Mouse (Mus musculus): Measurements from ENCODE around the gene Fbxo24.
A peak's percentile ranks its signal among the peaks of the same experiment; 100 is the strongest.

Fbxo24 gene

DNA sequence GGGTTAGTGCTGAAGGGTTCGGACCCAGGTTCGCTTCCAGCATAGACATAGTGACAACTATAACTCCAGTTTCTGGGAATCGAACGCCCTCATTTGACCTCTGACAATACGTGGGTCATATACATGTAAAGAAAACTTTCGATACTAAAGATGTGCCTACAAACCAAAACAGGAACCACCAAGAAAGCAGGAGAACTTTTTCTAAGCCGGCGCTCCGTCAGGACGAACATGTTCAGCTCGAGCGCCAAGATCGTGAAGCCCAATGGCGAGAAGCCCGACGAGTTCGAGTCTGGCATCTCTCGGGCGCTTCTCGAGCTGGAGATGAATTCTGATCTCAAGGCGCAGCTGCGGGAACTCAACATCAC is 27.5 kb downstream of the Fbxo24 start:
- DNase-seq (ENCODE audit: low read depth, low spot score): no peak

GRCm38 (mm10) chr5:137600619-137601364 is 28.0 kb downstream of the Fbxo24 start, which contains the start of gene Mospd3:
Mospd3 (minus strand) TSS chr5:137601058.
- DNase-seq (ENCODE audit: low read depth, low spot score): peak; percentile 99

DNA sequence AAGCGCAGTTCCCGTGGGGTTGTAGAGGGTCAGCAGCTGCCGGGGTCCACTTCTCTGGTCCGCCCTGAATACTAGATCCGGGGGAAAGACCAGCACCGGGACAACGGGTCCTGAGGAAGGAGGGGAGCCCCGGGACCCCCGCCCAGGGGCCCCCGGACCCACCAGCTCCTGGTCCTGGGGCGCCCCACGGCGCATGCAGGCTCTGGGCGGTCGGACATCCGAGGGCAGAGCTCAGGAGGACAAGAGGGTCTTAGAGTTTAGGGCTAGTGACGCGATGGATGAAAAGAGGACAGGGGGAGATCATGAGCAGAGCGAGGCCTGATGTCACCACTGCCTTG is 28.6 kb downstream of the Fbxo24 start:
- DNase-seq (ENCODE audit: low read depth, low spot score): no peak

DNA sequence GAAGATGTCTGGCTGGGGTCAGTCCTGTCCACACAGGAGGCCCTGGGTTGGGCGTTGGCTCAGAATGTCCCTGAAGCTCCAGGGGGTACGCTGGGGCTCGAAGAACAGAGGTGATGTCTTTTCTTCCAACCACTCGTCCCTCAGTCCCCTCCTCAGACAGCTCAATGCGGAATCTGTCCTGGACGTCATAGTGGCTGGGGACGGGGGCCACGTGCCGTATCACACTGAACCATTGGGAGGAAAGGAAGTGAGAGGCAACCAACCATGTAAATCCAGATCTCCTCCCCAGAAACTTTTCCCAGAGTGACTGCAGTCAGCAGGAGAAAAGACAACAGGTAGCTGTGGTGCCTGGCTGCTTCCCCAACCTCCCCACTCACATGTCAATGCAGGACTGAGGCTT is 29.2 kb downstream of the Fbxo24 start:
- DNase-seq (ENCODE audit: low read depth, low spot score): no peak

DNA sequence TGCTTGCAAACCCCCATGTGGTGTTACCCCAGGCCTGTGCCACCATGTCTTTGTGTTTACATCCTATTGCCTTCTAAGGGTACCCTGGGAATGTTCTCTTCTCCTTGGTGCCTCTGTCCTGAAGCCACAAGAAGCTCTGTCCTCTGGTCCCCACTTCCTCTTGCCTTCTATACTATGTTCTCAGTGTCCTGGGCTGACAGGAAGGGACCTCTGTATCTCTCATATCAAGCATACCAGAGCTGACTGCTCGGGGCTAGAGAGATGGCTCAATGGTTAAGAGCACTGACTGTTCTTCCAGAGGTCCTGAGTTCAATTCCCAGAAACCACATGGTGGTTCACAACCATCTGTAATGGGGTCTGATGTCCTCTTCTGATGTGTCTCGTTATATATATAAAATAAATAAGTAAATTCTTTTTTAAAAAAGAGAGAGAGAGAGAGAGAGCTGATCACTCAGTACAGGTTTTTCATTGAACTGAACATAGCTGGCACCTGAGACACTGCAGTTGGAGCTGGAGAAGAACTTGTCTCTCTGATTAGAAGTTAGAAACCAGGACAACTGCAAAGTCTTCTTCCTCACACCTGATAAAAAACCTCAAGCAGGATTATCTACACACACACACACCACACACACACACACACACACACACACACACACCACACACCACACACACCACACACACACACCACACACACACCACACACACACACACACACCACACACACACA is 30.5 kb downstream of the Fbxo24 start:
- DNase-seq (ENCODE audit: low read depth, low spot score): no peak

DNA sequence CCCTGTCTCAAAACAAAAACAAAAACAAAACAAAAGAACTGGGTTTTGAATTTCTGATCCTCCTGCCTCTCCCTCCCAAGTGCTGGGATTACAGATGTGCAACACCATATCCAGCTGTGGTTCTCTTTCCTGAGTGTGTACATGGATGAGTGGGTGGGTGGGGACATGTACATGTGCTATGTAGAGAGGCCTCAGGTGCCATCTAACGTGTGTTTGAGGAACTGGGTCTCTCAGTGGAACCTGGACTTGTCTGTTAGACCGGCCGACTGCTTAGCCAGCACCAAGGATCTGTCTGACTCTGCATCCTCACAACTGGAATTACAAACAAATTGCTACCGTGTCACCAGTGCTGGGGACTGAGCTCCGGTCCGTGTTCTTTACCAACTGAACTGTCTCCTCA is 31.2 kb downstream of the Fbxo24 start:
- peak; percentile 72 for DNase-seq (ENCODE audit: low read depth, low spot score)

GRCm38 (mm10) chr5:137596601-137597261 is 32.1 kb downstream of the Fbxo24 start:
- DNase-seq (ENCODE audit: low read depth, low spot score): peak; percentile 88

DNA sequence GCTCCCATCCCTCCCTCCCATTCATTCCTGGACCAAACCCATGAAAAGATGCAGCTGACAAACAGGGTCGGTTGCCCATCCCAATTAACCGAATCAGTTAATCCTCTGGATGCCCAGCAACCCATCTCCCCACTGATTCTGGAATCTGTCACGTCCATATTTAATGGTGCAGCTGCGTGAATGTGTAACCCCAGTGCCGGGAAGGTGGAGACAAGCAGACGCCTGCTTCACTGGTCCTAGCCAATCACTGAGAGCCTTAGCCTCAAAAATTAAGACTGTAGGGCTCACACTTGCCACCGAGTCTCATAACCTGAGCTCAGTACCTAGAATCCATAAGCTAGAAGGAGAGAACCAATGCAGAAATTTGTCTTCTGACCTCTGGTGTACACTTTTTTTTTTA is 32.9 kb downstream of the Fbxo24 start:
- peak; percentile 70 for DNase-seq (ENCODE audit: low read depth, low spot score)

DNA sequence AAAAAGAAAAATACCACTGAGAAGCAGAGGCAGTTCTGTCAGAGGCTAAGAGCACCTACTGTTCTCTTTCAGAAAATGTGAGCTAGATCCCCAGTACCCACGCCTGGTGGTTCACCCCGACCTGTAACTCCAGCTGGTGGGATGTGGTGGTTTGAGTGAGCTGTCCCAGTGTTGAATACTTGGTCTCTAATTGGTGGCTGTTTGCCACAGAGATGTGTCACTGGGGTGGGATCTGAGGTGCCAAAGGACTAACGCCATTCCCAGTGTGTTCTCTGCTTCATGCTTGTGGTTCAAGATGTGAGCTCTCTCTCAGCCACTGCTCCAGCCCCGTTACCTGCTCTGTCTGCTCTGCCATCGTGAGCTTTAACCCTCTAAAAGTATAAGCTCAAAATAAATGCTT is 38.3 kb downstream of the Fbxo24 start:
- no peak for DNase-seq (ENCODE audit: low read depth, low spot score)

DNA sequence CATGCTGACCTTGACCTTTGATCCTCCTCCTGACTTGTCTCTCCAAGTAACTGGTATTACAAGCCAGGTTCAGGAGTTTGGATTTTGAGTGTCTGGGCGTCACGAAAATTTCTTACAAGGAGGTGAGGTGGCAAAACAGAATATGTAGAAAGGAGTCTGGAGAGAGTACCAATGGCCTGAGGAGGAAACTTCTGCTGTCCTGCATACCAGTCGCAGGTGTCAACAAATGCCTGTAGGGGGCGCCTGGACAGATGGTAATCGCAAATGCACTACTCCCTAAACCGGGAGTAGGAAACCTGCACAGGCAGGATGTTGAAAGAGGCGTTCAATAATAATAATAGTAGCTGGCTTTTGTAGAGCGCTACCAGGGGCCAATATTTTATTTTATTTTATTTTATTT is 43.8 kb downstream of the Fbxo24 start:
- peak; percentile 61 for DNase-seq (ENCODE audit: low read depth, low spot score)

DNA sequence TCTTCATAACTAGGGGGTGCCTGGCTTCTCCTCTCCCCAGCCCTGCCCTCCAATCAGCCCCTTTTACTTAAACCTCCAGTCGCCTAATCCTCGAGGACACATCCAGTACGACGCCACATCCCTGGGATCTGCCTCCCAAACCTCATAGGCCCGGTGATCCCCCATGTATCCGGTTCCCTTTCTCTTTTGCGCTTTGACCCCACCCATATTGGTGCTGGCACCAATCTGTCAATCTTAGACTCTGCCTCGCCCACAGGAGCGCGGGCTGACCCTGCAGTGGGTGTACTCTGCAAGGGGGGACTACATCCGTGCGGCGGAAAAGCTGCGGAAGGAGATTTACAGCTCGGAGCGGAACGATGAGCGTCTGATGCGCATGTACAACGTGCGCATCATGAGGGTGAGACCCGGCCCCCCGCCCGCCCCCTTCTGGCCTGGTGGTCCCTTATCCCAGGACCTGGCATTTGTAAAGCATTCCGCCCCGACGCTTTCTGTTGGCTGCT is 45.1 kb downstream of the Fbxo24 start:
- DNase-seq (ENCODE audit: low read depth, low spot score): no peak

GRCm38 (mm10) chr5:137582702-137583101 is 46.1 kb downstream of the Fbxo24 start:
- no peak for DNase-seq (ENCODE audit: low read depth, low spot score)

- DNase-seq (ENCODE audit: low read depth, low spot score): no peak
Measured at GRCm38 (mm10) chr5:137580246-137580645, 48.6 kb downstream of the Fbxo24 start.

DNA sequence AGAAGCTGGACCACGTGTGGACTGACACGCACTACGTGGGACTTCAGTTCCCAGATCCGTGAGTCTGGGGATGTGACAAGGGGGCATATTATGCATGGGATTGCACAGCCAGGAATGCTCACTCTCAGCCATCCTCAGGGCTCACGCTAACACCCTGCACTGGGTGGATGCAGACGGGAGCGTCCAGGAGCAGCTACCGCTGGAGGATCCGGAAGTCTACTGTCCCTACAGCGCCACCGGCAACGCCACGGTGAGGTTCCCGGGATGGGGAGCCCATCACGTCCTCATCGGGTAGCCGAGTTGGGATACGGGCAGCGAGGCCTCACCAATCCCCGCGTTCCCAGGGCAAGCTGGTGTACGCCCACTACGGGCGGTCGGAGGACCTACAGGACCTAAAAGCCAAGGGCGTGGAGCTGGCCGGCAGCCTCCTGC is 54.3 kb downstream of the Fbxo24 start:
- no peak for DNase-seq (ENCODE audit: low read depth, low spot score)

- DNase-seq (ENCODE audit: low read depth, low spot score): no peak
Measured at GRCm38 (mm10) chr5:137570691-137571586, 57.9 kb downstream of the Fbxo24 start.

DNA sequence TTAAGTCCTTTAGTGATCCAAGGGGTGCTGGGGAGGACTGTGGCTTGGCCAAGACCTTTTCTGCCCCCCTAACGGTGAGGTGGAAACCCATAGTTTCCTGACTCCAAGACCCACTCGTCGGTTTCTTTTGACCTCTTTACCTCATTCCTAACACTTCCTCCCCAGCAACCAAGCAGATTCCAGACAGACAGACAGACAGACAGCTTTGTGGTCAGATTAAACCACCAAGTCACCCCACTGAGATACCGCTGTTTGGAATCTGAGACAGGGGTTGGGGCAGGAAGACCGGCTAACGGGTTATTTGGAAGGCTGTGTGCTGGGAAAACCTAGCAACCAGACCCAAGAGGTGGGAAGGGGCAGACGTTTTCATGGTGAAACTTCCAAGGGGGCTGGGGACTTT is 58.6 kb downstream of the Fbxo24 start:
- DNase-seq (ENCODE audit: low read depth, low spot score): no peak

DNA sequence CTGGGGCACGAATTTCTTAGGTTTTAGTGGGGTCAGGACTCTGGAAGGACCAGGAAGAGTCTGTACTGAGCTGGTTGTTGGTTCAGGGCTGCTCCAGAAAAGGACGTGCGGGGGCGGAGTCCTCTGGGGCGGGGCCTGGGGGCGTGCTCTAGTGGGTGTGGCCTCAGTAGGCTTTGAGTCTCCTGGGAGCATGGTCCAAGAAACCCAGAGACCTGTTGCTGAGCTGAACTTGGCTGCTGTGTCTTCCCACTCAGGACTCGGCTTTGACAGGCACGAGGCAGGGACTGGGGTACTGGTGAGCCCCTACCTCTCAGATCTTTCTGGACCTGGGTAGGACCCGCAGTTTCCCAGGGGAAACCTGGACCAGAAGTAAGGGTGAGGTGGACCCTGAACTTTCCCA is 59.1 kb downstream of the Fbxo24 start, which contains the start of gene Tfr2:
Gene Tfr2 (plus strand): TSS at position 176 of the 400 bp plus-strand sequence.
- peak; percentile 78 for DNase-seq (ENCODE audit: low read depth, low spot score)

GRCm38 (mm10) chr5:137569031-137569430 is 59.8 kb downstream of the Fbxo24 start:
- peak; percentile 66 for DNase-seq (ENCODE audit: low read depth, low spot score)

GRCm38 (mm10) chr5:137568223-137568798 is 60.5 kb downstream of the Fbxo24 start:
- DNase-seq (ENCODE audit: low read depth, low spot score): no peak

GRCm38 (mm10) chr5:137566416-137566815 is 62.4 kb downstream of the Fbxo24 start:
- no peak for DNase-seq (ENCODE audit: low read depth, low spot score)

GRCm38 (mm10) chr5:137565744-137566143 is 63.1 kb downstream of the Fbxo24 start:
- DNase-seq (ENCODE audit: low read depth, low spot score): no peak
